Mouse (Mus musculus): ENCODE data around the gene Gm42420. TPM values are rescaled to one million over a fixed set of nuclear protein-coding genes. Genes with fewer than 3 reads are reported as not detected.

Gene Gm42420
- polyA plus RNA-seq, 1 experiment from 2014 or later = 0.76 TPM

DNA sequence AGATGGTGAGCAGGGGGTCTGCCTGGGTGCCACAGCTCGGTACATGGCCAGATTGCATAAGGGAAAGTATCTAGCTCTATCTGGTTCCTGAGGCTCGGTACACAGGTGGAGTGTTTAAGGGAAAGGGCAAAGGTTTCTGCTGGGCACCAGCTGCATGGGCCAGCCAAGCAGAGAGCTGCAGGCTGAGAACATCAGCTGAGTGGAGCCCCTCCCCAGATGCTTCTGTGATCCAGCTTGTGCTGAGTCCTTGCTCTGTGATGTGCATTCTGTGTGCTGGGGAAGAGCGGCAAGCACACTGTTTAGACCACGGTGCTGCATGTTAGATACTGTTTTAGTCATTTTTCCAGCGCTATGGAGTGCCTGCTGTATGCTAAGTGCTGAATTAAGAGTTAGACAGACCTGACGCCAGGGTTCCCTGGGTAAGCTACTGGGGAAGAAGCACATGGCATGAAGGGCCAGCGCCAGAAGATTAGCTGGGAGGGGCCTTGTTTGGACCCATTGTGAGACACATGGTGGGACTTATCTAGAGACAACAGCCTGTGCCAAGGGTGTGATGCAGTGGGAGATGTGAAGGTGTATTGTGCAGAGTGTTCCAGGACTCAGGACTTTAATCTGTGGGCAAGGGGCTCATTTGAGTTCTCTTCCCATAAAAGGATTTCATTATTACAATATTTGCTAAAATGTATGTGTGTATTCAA lies 4.3 kb upstream of the Gm42420 start:
- WGBS = 82% methylated on average over 7 of the region's 7 CpGs
- no peaks in the 10 kb centered on the region for H3K9me3 ChIP-seq
- H3K27ac ChIP-seq = 0 out of 2 replicates have a peak overlapping the region, but pooled peaks have one; percentile 17
- H3K4me3 ChIP-seq = no peak overlapping the region
- peaks cover 73% of the 10 kb centered on the region for H3K36me3 ChIP-seq
- no peak for DNase-seq (ENCODE audit: low spot score)
- no peaks in the 10 kb centered on the region for H3K27me3 ChIP-seq (ENCODE audit: insufficient read depth, poor library complexity, severe bottlenecking)
- H3K4me1 ChIP-seq (replicated peaks) = no peaks in the 10 kb centered on the region

DNA sequence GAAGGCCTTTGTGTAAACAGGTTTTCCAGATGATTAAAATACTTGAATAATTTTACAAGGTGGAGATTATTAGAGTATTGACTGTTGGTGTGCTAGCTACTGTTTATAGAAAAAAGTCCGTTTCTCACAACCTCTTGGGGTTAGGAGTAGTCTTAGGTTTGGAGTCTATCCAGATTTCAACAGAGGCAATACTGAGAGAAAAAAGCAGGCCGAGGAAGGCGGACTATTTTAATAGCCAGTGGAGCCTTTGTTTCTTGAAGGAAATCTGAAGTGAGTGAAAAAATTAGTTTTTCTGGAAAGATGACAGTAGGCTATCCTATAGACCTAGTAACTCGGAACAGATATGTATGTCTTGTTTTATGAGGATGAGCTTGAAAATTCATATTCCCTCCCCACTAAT lies 5.9 kb downstream of the Gm42420 start:
- WGBS = 93% methylated on average over 4 of the region's 4 CpGs
- Histone ChIP-seq H3K36me3 (peaks cover 34% of the 10 kb centered on the region), H3K27ac (no peak overlapping the region), H3K9me3 (no peaks in the 10 kb centered on the region), H3K27me3 (ENCODE audit: insufficient read depth, poor library complexity, severe bottlenecking) (no peaks in the 10 kb centered on the region), H3K4me3 (peak overlapping the region; percentile 87), H3K4me1 (replicated peaks) (peaks cover 13% of the 10 kb centered on the region)
- DNase-seq (ENCODE audit: low spot score) = no peak

DNA sequence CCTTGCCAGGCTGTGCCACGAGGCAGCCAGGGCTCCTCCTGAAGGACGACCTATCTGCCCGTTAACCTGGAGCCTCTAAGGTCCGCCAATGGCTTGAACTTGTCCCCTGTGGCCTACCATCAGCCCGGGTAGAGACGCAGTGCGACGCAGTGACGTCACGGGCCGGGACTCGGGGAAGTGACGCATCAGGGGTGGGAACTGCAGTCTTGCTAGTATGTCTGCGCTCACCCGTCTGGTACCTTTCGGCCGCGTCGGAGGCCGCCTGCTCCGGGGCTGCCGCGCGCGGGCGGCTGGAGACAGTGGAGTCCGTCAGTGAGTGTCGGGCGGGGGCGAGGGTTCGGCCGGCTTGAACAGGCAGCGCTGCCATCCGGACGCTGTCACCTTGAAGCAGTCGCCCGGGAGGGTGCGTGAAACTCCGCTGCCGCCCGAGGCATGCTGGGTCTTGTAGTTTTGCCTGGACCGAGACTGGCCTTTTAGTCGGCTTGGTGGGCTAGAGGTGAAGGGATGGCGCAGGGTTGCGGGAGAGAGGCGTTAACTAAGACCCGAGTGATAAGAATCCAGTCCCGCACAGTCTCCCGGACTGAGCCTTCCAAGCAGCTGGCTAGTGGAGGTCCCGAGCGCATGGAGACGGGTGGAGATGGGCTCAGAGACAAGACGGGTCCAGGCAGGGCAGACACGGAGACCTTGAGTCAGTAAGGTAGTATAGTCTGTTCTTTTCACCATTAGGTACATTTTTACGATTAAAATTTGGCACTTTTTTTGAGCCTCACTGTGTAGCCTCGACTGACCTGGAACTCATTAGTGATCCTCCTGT lies 7.1 kb downstream of the Gm42420 start, which contains the start of gene Ndufb2:
Ndufb2 (plus strand) TSS at position 174 of the 814 bp plus-strand sequence.
- Histone ChIP-seq H3K9me3 (no peaks in the 10 kb centered on the region), H3K36me3 (peaks cover 34% of the 10 kb centered on the region), H3K27ac (peak within 1 kb of the TSS; percentile 93), H3K27me3 (ENCODE audit: insufficient read depth, poor library complexity, severe bottlenecking) (no peaks in the 10 kb centered on the region), H3K4me3 (peak within 1 kb of the TSS; percentile 87), H3K4me1 (replicated peaks) (peaks cover 13% of the 10 kb centered on the region)
- DNase-seq (ENCODE audit: low spot score) = peak; percentile 97
- under 1% methylated on average over 56 of the region's 56 CpGs for WGBS

DNA sequence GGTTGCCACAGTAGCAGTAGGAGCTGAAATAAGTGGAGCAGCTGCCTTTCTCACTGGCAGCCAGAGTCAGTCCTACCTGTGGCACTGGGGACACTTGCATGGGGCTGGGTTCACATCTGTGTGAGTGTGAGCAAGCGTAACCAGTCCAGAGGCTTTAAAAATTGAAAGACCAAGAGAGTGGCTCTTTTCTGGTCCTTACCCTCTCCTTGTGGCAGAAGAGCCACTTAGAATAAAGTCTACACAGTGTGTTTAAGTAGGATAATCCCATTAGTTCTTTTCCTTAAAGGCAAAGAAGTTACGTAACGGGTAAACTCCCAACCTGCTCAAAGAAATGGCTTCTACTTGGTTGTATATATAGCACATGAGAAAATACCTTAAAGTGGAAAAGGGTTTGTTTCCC lies 15.3 kb downstream of the Gm42420 start:
- H3K9me3 ChIP-seq = no peaks in the 10 kb centered on the region
- no peaks in the 10 kb centered on the region for H3K27me3 ChIP-seq (ENCODE audit: insufficient read depth, poor library complexity, severe bottlenecking)
- H3K4me1 ChIP-seq (replicated peaks) = no peaks in the 10 kb centered on the region
- H3K36me3 ChIP-seq = peaks cover 68% of the 10 kb centered on the region
- no peak for DNase-seq (ENCODE audit: low spot score)
- no peak overlapping the region for H3K27ac ChIP-seq
- no peak overlapping the region for H3K4me3 ChIP-seq
- 90% methylated on average over 3 of the region's 3 CpGs for WGBS

DNA sequence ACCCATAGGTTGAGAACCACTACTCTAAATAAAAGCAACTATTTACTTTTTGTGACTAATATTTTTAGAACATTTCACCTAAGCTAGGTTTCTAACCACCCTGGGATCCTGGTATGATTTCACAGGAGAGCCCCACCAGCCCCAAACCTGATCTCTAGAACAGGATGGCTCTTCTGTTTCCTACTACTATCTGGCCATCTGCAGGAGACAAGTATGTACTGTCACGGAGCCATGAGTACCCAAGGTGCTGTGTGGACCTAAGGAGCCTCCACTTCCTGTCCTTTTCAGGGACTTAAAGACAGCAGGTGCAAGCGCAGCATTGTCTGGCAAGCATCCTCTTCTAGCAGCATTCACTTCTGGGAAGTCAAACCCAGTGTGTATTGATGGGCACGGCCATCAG lies 16.3 kb downstream of the Gm42420 start:
- Histone ChIP-seq H3K27ac (no peak overlapping the region), H3K4me3 (no peak overlapping the region), H3K9me3 (no peaks in the 10 kb centered on the region), H3K27me3 (ENCODE audit: insufficient read depth, poor library complexity, severe bottlenecking) (no peaks in the 10 kb centered on the region), H3K4me1 (replicated peaks) (no peaks in the 10 kb centered on the region), H3K36me3 (peaks cover 65% of the 10 kb centered on the region)
- DNase-seq (ENCODE audit: low spot score) = no peak
- WGBS = 85% methylated on average over 3 of the region's 3 CpGs

DNA sequence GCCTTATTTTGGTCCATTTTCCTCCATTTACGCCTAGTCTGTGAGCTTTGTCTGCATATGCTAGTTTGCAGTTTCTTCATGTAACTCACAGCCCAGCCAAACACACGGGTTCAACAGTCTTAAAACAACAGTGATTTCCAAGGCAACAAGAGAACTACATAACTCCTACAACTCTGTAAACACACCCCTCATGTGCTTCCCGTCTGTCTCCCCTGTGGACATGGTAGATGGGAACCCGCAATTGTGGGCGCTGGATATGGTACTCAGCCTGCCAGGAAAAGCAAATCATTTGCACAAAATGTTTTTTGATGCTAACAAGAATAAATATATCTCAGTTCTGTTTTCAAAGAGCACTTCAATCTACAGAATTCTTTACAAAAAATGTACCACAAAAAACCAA lies 19.0 kb downstream of the Gm42420 start:
- DNase-seq (ENCODE audit: low spot score) = no peak
- Histone ChIP-seq H3K36me3 (peaks cover 51% of the 10 kb centered on the region), H3K4me3 (no peak overlapping the region), H3K27me3 (ENCODE audit: insufficient read depth, poor library complexity, severe bottlenecking) (no peaks in the 10 kb centered on the region), H3K9me3 (no peaks in the 10 kb centered on the region), H3K27ac (no peak overlapping the region), H3K4me1 (replicated peaks) (no peaks in the 10 kb centered on the region)
- WGBS = 88% methylated on average over 5 of the region's 5 CpGs

DNA sequence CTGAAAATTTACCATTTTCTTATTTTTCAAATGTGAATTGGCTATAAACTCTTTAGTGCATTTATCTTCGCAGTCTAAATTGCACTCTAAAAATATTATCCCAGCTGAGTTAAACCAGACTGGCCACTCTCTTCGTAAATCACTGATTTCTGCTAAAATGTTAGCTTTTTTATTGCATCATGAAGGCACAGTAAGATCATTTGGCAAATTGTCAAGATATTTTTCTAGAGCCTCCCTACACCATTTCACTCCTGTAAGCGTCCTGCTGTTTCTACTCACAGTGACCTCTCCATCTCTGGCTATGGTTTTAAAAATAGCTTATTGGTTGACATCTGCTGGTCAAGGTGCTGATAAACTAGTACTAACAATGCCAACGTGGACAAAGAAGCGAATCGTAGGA lies 20.5 kb downstream of the Gm42420 start:
- H3K4me1 ChIP-seq (replicated peaks) = no peaks in the 10 kb centered on the region
- DNase-seq (ENCODE audit: low spot score) = no peak
- H3K4me3 ChIP-seq = no peak overlapping the region
- H3K9me3 ChIP-seq = no peaks in the 10 kb centered on the region
- H3K27me3 ChIP-seq (ENCODE audit: insufficient read depth, poor library complexity, severe bottlenecking) = no peaks in the 10 kb centered on the region
- WGBS = 92% methylated on average over 6 of the region's 6 CpGs
- H3K36me3 ChIP-seq = peaks cover 45% of the 10 kb centered on the region
- H3K27ac ChIP-seq = no peak overlapping the region

DNA sequence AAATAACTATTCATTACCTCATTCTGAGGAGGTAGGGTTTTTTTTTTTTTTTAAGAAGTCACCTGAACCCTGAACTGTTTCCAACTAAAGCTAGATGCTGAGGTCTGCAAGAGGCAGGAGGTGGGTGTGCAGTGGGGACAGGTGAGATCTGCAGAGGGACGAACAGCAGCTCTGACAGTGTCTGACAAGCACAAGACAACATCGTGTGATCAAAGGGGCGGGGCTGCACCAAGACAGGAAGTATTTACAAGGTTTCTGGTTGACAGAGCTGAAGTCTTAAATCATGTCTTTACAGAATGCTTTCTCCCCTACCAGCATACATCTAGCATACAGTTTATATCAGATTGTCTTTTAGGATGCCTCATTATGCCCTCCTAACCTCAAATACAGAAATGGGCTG lies 21.3 kb downstream of the Gm42420 start:
- 83% methylated on average over 3 of the region's 3 CpGs for WGBS
- Histone ChIP-seq H3K4me3 (no peak overlapping the region), H3K36me3 (peaks cover 43% of the 10 kb centered on the region), H3K27ac (no peak overlapping the region), H3K27me3 (ENCODE audit: insufficient read depth, poor library complexity, severe bottlenecking) (no peaks in the 10 kb centered on the region), H3K9me3 (no peaks in the 10 kb centered on the region), H3K4me1 (replicated peaks) (no peaks in the 10 kb centered on the region)
- no peak for DNase-seq (ENCODE audit: low spot score)

DNA sequence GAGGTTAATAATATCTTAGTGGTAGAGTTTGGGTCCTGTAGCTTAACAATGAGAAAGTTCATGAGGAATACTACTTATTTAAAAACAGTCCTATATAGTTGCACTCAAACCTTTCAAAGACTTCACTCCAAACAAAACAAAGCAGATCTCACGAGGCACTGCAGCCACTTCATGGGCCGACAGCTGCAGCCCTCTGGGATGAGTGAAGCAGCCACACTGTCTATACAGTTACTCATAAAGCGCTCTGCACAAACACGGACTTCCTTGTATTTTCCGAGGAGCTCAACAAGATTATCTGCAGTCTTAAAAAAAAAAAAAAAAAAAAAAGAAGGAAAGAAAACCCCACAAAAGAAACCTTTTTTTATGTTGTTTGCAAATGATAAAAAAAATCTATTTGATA lies 21.8 kb downstream of the Gm42420 start:
- DNase-seq (ENCODE audit: low spot score) = no peak
- Histone ChIP-seq H3K36me3 (peaks cover 40% of the 10 kb centered on the region), H3K27me3 (ENCODE audit: insufficient read depth, poor library complexity, severe bottlenecking) (no peaks in the 10 kb centered on the region), H3K9me3 (no peaks in the 10 kb centered on the region), H3K27ac (no peak overlapping the region), H3K4me1 (replicated peaks) (no peaks in the 10 kb centered on the region), H3K4me3 (no peak overlapping the region)
- 84% methylated on average over 5 of the region's 5 CpGs for WGBS

DNA sequence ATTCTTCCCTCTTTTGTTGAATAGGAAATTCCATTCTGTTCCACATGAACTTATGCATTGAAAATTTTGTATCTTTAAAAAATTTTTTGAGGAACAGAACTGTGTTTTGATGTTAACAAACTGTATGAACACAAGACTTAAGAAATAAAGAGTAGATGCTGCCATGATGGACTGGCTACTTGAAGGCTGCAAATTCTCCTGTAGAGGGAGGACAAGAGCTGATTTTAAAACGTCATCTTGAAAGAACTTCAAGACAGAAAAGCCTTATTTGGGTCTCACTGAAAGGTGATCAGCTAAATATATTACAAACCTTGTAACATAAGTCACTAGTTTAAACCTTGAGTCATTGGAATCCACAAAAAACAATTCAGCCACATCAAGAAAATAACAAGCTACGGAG lies 24.7 kb downstream of the Gm42420 start:
- no peak overlapping the region for H3K4me3 ChIP-seq
- H3K9me3 ChIP-seq = no peaks in the 10 kb centered on the region
- no peak for DNase-seq (ENCODE audit: low spot score)
- no peaks in the 10 kb centered on the region for H3K27me3 ChIP-seq (ENCODE audit: insufficient read depth, poor library complexity, severe bottlenecking)
- peaks cover 49% of the 10 kb centered on the region for H3K36me3 ChIP-seq
- no peaks in the 10 kb centered on the region for H3K4me1 ChIP-seq (replicated peaks)
- 72% methylated on average over 2 of the region's 2 CpGs for WGBS
- no peak overlapping the region for H3K27ac ChIP-seq

DNA sequence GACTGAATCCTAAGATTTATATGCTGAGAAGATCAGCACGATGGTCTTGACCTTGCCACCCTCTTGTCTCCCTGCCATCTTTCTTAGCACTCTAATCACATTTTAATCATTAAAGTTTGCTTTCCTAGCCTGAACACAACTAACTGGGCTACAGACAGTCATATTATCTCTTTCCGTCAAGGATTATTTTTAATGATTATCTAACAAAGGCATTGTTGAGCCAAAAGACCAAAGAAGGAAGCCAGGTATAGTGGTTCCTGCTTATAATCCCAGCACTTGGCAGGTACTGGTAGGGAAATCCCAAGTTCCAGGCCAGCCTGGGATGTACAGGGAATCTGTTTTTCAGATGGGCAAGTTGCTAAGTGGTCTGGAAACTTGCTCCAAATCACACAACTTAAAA lies 25.7 kb downstream of the Gm42420 start:
- H3K27me3 ChIP-seq (ENCODE audit: insufficient read depth, poor library complexity, severe bottlenecking) = no peaks in the 10 kb centered on the region
- no peak for DNase-seq (ENCODE audit: low spot score)
- WGBS = 94% methylated on average over 2 of the region's 2 CpGs
- no peaks in the 10 kb centered on the region for H3K4me1 ChIP-seq (replicated peaks)
- no peak overlapping the region for H3K27ac ChIP-seq
- H3K4me3 ChIP-seq = no peak overlapping the region
- peaks cover 57% of the 10 kb centered on the region for H3K36me3 ChIP-seq
- no peaks in the 10 kb centered on the region for H3K9me3 ChIP-seq

Data from hindbrain, embryonic 10.5 days (tissue).